Mouse (Mus musculus) 3134 (cell line): ENCODE data around the gene Mnat1.

Source experiments
- DNase-seq: peaks from one replicate; pipeline ENCODE4 v3.0.0-alpha.2; 2011; ENCODE audit warnings: low spot score; ENCODE audit not compliant: insufficient read length; ENCODE audit errors: extremely low read depth

Gene Mnat1

DNA sequence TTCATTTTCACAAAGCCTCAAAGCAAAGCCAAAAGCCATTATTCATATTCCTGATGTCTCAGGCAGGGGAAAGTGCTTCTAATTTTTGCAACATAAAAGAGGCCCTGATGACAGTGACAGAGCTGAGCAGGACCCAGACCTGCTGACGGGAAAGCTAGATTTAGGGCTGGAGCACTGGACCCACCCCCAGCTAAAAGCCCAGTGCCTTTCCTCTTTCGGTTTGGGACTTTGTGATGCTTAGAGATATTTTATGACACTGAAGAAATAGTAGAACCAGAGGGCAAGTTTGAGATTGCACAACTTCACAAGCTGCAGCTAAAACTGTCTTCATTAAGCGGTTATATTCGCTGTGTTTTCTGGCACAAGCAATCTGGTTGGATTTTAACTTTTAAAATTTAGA, 181.1 kb downstream of the Mnat1 start:
- DNase-seq = no peak

DNA sequence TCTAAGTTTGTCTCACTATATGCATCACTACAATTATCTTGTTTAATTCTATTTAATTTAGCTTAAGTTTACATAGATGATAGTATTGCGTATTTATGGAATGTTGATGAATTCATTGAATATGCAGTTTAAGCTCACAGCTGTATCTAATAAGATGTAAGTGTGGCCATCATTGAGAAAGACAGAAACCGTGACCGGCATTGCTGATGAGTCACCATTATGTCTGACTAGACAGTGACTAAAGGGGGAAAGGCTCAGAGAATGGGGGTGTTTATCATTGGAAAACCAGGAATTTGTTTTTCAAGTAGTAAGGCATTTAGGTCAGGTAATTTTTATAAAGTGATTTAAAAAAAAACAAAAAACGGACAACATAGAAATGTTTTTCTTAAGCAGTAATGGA, 184.2 kb downstream of the Mnat1 start:
- DNase-seq = peak; percentile 14

GRCm38 (mm10) chr12:73308711-73309110, 185.2 kb downstream of the Mnat1 start:
- DNase-seq = no peak

DNA sequence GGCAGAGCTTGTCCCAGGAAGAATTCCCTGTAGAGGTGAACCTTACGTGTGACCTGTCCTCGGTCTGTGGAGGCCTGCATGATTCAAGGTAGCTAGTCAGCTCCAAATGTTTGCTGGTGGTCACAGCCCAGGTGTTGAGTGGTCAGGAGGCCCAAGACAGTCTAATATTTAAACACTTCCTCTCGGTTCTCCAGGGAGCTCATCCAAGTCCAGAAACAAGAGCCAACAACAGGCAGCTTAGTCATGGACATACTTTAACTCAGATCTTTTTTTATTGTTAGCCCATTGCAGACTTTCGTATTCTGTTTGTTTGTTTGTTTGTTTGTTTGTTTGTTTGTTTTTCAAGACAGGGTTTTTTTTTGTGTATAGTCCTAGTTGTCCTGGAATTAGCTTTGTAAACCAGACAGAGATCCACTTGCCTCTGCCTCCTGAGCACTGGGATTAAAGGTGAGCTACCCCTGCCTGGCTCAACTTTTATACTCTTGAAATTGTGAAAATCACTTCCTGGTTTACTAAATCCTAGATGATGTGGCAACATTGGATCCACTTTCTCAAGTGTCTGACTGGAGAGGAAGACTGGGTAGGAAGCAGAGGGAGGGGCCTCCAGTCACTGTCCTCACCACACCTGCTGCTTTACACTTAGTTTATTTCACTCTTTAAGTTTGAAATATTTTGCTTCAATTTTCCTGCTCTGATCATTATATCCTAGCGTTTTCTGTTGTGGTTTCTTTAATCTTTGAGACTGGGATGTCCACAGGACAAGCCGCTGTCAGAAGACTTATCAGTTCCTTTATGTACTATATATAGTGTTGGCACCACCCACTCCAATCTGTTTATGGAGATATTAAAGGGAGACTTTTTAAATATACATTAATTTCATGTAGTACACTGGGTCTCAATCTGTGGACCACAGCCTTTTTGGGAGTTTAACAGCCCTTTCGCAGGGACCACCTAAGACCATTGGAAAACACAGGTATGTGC, 194.5 kb downstream of the Mnat1 start:
- no peak for DNase-seq
